Mouse (Mus musculus): Measurements from ENCODE around the gene Gm40193. TPM values are rescaled to one million over a fixed set of nuclear protein-coding genes. Genes with fewer than 3 reads are reported as not detected.
"Not testable (repeated sequence)": the region's sequence is repeated elsewhere in the genome, so short reads cannot be mapped to it uniquely, and the experiment has no call there.

The Gm40193 gene
- polyA plus RNA-seq, 1 experiment from 2014 or later = not detected

DNA sequence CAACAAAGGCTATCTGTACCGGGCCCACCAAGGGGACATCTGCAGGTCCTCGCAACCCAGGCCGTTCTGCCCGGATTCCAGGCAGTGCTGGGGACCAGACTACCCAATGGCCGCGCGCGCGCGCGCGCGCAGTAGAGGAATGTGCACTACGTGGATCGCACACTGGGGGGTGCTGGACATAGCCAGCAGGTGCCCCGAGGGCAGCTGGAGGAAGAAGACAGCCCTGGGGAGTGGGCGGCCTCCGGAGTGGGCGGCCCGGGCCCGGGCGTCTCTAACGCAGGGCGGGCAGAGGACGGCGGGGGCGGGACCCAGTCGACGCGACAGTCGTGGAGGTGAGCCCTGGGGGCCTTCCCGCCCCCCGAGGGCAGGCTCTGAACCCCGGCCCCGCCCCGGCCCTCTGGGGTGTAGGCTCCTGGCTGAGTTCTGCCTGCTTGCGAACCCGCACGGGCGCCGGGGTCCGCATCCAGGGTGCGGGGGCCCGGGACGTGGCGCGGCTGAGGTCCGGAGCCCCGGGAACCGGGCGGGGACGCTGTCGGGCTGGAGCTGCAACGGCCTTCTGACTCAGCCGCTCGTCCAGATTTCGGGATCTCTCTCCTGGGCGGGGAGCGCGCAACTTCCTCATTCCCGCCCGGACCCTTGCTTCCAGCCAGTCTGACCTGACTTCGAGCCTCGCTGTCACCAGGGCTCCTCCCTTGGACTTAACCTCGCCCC, 7.3 kb upstream of the Gm40193 start, which contains the start of gene Pld2:
Pld2 (plus strand) TSS at position 188 of the 711 bp plus-strand sequence.
- ATAC-seq = peak; percentile 70
- Histone ChIP-seq H3K4me1 (peaks cover 12% of the 10 kb centered on the region), H3K4me3 (peak within 1 kb of the TSS; percentile 52), H3K27me3 (peaks cover 35% of the 10 kb centered on the region), H3K9ac (peak within 1 kb of the TSS; percentile 63), H3K36me3 (ENCODE audit: poor library complexity, severe bottlenecking) (no peaks in the 10 kb centered on the region), H3K4me2 (peak within 1 kb of the TSS; percentile 85), H3K9me3 (replicated peaks) (no peaks in the 10 kb centered on the region), H3K27ac (no peak within 1 kb of the TSS)
- WGBS = under 1% methylated on average over 55 of the region's 65 CpGs

DNA sequence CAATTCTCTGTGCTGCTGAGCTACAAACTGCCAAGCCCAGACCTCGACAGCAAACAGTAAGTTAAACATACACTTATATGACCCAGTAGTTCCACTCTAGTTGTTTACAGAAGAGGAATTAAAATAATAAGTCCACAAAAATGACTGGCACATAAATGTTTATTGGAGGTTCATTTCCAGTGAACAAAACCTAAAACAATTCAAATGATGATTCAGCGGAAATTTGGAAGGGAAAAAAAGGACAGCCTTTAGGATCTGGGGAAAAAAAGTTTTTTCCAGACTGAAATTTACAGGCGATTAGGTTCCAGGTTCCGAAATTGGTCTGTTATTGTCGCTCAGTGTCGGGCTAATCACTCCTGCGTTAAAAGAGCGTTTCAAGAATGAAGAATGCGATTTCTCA, 6.7 kb upstream of the Gm40193 start:
- WGBS = 18% methylated on average over 9 of the region's 9 CpGs
- H3K9ac ChIP-seq = peak overlapping the region; percentile 63
- peak overlapping the region; percentile 52 for H3K4me3 ChIP-seq
- peaks cover 35% of the 10 kb centered on the region for H3K27me3 ChIP-seq
- no peaks in the 10 kb centered on the region for H3K36me3 ChIP-seq (ENCODE audit: poor library complexity, severe bottlenecking)
- peaks cover 12% of the 10 kb centered on the region for H3K4me1 ChIP-seq
- H3K4me2 ChIP-seq = peak overlapping the region; percentile 85
- H3K27ac ChIP-seq = no peak overlapping the region
- ATAC-seq = no peak
- no peaks in the 10 kb centered on the region for H3K9me3 ChIP-seq (replicated peaks)

DNA sequence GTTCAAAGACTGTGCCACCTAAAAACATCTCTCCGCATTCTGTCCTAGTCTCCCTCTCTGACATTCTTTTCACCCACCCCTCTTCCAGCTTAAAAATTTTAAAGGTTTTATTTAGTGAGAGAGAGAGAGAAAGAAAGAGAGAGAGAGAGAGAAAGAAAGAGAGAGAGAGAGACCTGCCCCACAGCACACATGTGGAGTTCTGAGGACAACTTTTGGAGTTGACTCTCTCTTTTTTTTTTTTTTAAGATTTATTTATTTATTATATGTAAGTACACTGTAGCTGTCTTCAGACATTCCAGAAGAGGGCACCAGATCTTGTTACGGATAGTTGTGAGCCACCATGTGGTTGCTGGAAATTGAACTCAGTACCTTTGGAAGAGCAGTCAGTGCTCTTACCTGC, 1.7 kb downstream of the Gm40193 start:
- ATAC-seq; H3K4me2 ChIP-seq; H3K9me3 ChIP-seq (replicated peaks); H3K4me3 ChIP-seq; H3K9ac ChIP-seq; H3K27ac ChIP-seq; H3K27me3 ChIP-seq: not testable (repeated sequence)
- peaks cover 12% of the 10 kb centered on the region for H3K4me1 ChIP-seq
- 78% methylated on average over 2 of the region's 2 CpGs for WGBS
- peaks cover 30% of the 10 kb centered on the region for H3K36me3 ChIP-seq (ENCODE audit: poor library complexity, severe bottlenecking)

DNA sequence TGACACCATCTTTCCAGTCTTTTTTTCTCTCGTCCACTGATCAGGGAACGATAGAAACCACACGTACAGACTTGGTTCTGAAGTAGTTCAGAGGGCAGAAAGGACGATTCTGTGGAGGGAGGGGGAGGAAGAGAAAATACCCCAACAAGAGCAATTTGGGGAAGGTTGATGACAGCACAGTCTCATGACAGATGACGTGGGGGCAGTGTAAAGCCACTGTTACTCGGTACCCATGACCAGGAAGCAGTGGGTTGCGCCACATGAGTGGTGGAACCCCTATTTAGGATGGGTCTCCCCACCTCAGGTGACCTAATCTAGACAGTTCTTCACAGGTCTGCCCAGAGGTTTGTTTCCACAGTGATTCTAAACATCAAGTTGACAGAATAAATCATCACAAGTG, 4.1 kb downstream of the Gm40193 start:
- ATAC-seq = no peak
- 85% methylated on average over 7 of the region's 7 CpGs for WGBS

GRCm38 (mm10) chr11:70526211-70526610, 6.5 kb downstream of the Gm40193 start:
- no peak for ATAC-seq
- Histone ChIP-seq H3K9me3 (replicated peaks) (no peaks in the 10 kb centered on the region), H3K9ac (peak overlapping the region; percentile 78; the same call in 1 of the 2 replicates), H3K4me3 (peak overlapping the region; percentile 67), H3K4me2 (peak overlapping the region; percentile 88), H3K27ac (no peak overlapping the region), H3K36me3 (ENCODE audit: poor library complexity, severe bottlenecking) (peaks cover 30% of the 10 kb centered on the region), H3K4me1 (peaks cover 17% of the 10 kb centered on the region), H3K27me3 (no peaks in the 10 kb centered on the region)
- 87% methylated on average over 12 of the region's 12 CpGs for WGBS

More for the DNA sequence above, 4.1 kb downstream of the Gm40193 start:
- H3K4me3 ChIP-seq = no peak overlapping the region
- H3K4me1 ChIP-seq = peaks cover 17% of the 10 kb centered on the region
- H3K4me2 ChIP-seq = no peak overlapping the region
- H3K9ac ChIP-seq = no peak overlapping the region
- H3K9me3 ChIP-seq (replicated peaks) = no peaks in the 10 kb centered on the region
- H3K36me3 ChIP-seq (ENCODE audit: poor library complexity, severe bottlenecking) = peaks cover 30% of the 10 kb centered on the region
- no peak overlapping the region for H3K27ac ChIP-seq
- no peaks in the 10 kb centered on the region for H3K27me3 ChIP-seq

GRCm38 (mm10) chr11:70525726-70526125, 7.0 kb downstream of the Gm40193 start:
- Histone ChIP-seq H3K9me3 (replicated peaks) (no peaks in the 10 kb centered on the region), H3K4me3 (peak overlapping the region; percentile 67), H3K36me3 (ENCODE audit: poor library complexity, severe bottlenecking) (peaks cover 30% of the 10 kb centered on the region), H3K4me2 (peak overlapping the region; percentile 88), H3K27ac (no peak overlapping the region), H3K27me3 (no peaks in the 10 kb centered on the region), H3K9ac (peak overlapping the region; percentile 78), H3K4me1 (peaks cover 17% of the 10 kb centered on the region)
- 4% methylated on average over 12 of the region's 12 CpGs for WGBS
- peak; percentile 31 for ATAC-seq

DNA sequence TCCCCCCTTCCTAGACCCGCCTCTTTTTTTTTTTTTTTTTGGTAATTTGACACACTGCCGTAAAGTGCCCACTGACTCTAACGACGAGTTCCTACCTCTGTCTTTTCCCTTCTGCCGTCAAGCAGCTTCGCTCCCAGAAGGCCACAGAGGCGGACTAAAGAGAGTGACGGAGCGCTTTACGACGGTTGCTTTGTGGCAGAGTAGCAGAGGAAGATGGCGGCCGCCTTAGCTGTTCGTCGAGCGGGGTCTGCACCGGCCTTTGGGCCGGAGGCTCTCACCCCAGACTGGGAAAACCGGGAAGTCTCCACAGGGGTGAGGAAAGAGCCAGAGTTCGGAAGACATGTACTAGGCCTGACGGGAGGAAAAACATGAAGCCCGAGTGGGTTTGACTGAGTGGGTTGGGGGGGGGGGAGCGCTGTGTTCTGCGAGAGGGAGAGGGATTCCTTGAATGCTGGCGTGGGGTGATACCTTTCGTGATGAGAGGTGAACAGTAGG, 7.5 kb downstream of the Gm40193 start, which contains the start of gene Psmb6:
Psmb6 (plus strand) TSS at position 184 of the 495 bp plus-strand sequence.
- peak within 1 kb of the TSS; percentile 67 for H3K4me3 ChIP-seq
- no peak within 1 kb of the TSS; the same call in 1 of the 2 replicates for H3K27ac ChIP-seq
- under 1% methylated on average over 25 of the region's 26 CpGs for WGBS
- 0 out of 2 replicates have a peak, but pooled peaks cover 2% of the 10 kb centered on the region for H3K27me3 ChIP-seq
- peaks cover 20% of the 10 kb centered on the region for H3K4me1 ChIP-seq
- H3K9me3 ChIP-seq (replicated peaks) = no peaks in the 10 kb centered on the region
- ATAC-seq = peak; percentile 96
- peaks cover 30% of the 10 kb centered on the region for H3K36me3 ChIP-seq (ENCODE audit: poor library complexity, severe bottlenecking)
- peak within 1 kb of the TSS; percentile 88 for H3K4me2 ChIP-seq
- H3K9ac ChIP-seq = peak within 1 kb of the TSS; percentile 78

- peak overlapping the region; percentile 67 for H3K4me3 ChIP-seq
- H3K4me2 ChIP-seq = peak overlapping the region; percentile 55
- peak overlapping the region; percentile 40; the same call in 1 of the 2 replicates for H3K9ac ChIP-seq
- no peak for ATAC-seq
- H3K4me1 ChIP-seq = peaks cover 24% of the 10 kb centered on the region
- peaks cover 30% of the 10 kb centered on the region for H3K36me3 ChIP-seq (ENCODE audit: poor library complexity, severe bottlenecking)
- no peak overlapping the region for H3K27ac ChIP-seq
- peaks cover 6% of the 10 kb centered on the region; the same call in 1 of the 2 replicates for H3K27me3 ChIP-seq
- WGBS = 6% methylated on average over 8 of the region's 8 CpGs
- H3K9me3 ChIP-seq (replicated peaks) = no peaks in the 10 kb centered on the region
Measured at GRCm38 (mm10) chr11:70524782-70525181, 8.0 kb downstream of the Gm40193 start.

GRCm38 (mm10) chr11:70523306-70523989, 9.3 kb downstream of the Gm40193 start:
- H3K4me3 ChIP-seq; H3K27ac ChIP-seq; H3K9me3 ChIP-seq (replicated peaks); ATAC-seq; H3K4me2 ChIP-seq; H3K9ac ChIP-seq: not testable (repeated sequence)
- peaks cover 15% of the 10 kb centered on the region; the same call in 1 of the 2 replicates for H3K27me3 ChIP-seq
- WGBS = 91% methylated on average over 8 of the region's 8 CpGs
- H3K4me1 ChIP-seq = peaks cover 24% of the 10 kb centered on the region
- H3K36me3 ChIP-seq (ENCODE audit: poor library complexity, severe bottlenecking) = peaks cover 21% of the 10 kb centered on the region

- Histone ChIP-seq H3K9me3 (replicated peaks) (no peaks in the 10 kb centered on the region), H3K4me1 (peaks cover 8% of the 10 kb centered on the region; the same call in 1 of the 2 replicates), H3K27me3 (peaks cover 15% of the 10 kb centered on the region; the same call in 1 of the 2 replicates), H3K4me2 (peak overlapping the region; percentile 52), H3K9ac (peak overlapping the region; percentile 55), H3K4me3 (peak overlapping the region; percentile 19), H3K36me3 (ENCODE audit: poor library complexity, severe bottlenecking) (no peaks in the 10 kb centered on the region), H3K27ac (no peak overlapping the region)
- 16% methylated on average over 39 of the region's 41 CpGs for WGBS
- 0 out of 2 replicates have a peak, but pooled peaks have one; percentile 28 for ATAC-seq
Measured at GRCm38 (mm10) chr11:70520178-70520769, 12.5 kb downstream of the Gm40193 start.

DNA sequence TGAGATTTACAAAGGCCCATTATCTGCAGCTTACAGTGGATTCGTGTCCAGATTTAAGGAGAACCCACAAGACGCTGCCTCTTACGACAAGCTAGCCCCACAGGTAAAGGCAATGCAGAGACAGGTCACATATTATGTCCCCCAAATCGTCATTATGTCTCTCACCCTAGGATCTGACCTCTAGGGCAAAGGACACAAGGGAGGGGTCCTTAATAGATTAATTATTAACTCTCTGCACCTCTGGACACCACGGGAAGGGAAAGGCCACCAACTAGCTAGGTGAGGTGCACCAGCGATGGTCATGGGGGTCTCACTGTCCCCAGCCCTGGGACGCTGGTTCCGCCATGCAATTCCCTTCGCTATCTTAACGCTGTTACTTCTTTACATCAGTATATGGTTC, 13.8 kb downstream of the Gm40193 start, which contains the start of gene Gltpd2:
Gltpd2 (plus strand) TSS at position 274 of the 400 bp plus-strand sequence.
- H3K4me3 ChIP-seq = peak within 1 kb of the TSS; percentile 19
- no peak within 1 kb of the TSS for H3K27ac ChIP-seq
- peaks cover 8% of the 10 kb centered on the region; the same call in 1 of the 2 replicates for H3K4me1 ChIP-seq
- ATAC-seq = no peak
- H3K9me3 ChIP-seq (replicated peaks) = no peaks in the 10 kb centered on the region
- no peaks in the 10 kb centered on the region for H3K36me3 ChIP-seq (ENCODE audit: poor library complexity, severe bottlenecking)
- peaks cover 15% of the 10 kb centered on the region; the same call in 1 of the 2 replicates for H3K27me3 ChIP-seq
- peak within 1 kb of the TSS; percentile 55 for H3K9ac ChIP-seq
- WGBS = 81% methylated on average over 10 of the region's 10 CpGs
- peak within 1 kb of the TSS; percentile 52 for H3K4me2 ChIP-seq

Measured in forebrain, embryonic 13.5 days (tissue).